Mouse (Mus musculus) olfactory bulb, adult 2 months (tissue): ENCODE results near the gene Fez1. TPM values are rescaled to one million over a fixed set of nuclear protein-coding genes. Genes with fewer than 3 reads are reported as not detected.
A peak's percentile ranks its signal among the peaks of the same experiment; 100 is the strongest.

Experiments used
- H3K27ac ChIP-seq: fragments of 200-500 bp; 2 replicates; pipeline ENCODE4 v1.5.1; 2012; ENCODE audit warnings: low read depth, low read length; ENCODE audit not compliant: insufficient read depth
- H3K4me1 ChIP-seq: fragments of 200-500 bp; 2 replicates; pipeline ENCODE4 v1.6.1; 2012; ENCODE audit warnings: low read length; ENCODE audit not compliant: control insufficient read depth, insufficient read depth
- H3K4me3 ChIP-seq: fragments of 200-500 bp; 2 replicates; pipeline ENCODE4 v1.5.1; 2012; ENCODE audit warnings: mild to moderate bottlenecking, low read depth, low read length, moderate library complexity; ENCODE audit not compliant: insufficient read depth
- CTCF ChIP-seq: fragments of 200-500 bp; IDR thresholded peaks from 2 replicates; pipeline ENCODE4 v1.5.1; 2012; ENCODE audit warnings: low read depth, mild to moderate bottlenecking, low read length, moderate library complexity; ENCODE audit not compliant: insufficient read depth
- POLR2A ChIP-seq: fragments of 200-500 bp; IDR thresholded peaks from 2 replicates; pipeline ENCODE4 v1.6.1; 2012; ENCODE audit warnings: mild to moderate bottlenecking, low read depth, low read length, moderate library complexity; ENCODE audit not compliant: insufficient read depth
- WGBS: fragments of 180-500 bp; shearing (Covaris S2); methylation state at CpG from one replicate; pipeline ENCODE4 v1.1.7; 2018; 5-methylcytosine and 5-hydroxymethylcytosine counted together
- polyA plus RNA-seq: library from polyadenylated mRNA; stranded (reverse); fragments of >200 nt; gene quantifications from 2 replicates; pipeline ENCODE4 v1.2.4, GENCODE M21; 2012; ENCODE audit warnings: low replicate concordance; ENCODE audit not compliant: missing spikeins, insufficient read depth, insufficient read length

Gene Fez1
- polyA plus RNA-seq, 1 experiment, result not detected

DNA sequence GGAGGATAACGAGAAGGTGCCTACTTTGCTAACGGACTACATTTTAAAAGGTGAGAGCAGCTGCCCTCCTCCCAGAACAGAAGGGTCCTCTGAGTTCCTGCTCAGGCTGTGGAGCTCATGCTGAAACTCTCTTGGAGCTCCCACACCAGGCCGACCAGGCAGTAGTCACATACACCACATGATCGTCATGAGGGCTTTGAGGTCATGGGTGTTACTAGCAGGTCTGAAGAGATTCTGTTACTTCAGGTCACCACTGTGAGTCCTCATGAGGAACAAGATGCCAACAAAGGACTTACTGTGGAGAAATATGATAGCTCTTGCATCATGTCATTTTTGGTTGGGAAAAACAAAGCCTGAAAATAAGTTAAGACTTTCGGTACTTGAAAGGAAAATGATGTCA, 54.6 kb downstream of the Fez1 start:
- Histone ChIP-seq H3K4me3 (no peak overlapping the region), H3K4me1 (0 out of 2 replicates have a peak, but pooled peaks cover 2% of the 10 kb centered on the region), H3K27ac (no peak overlapping the region)
- 83% methylated on average over 5 of the region's 5 CpGs for WGBS
- TF ChIP-seq CTCF, result no peak
- no peak for TF ChIP-seq POLR2A

DNA sequence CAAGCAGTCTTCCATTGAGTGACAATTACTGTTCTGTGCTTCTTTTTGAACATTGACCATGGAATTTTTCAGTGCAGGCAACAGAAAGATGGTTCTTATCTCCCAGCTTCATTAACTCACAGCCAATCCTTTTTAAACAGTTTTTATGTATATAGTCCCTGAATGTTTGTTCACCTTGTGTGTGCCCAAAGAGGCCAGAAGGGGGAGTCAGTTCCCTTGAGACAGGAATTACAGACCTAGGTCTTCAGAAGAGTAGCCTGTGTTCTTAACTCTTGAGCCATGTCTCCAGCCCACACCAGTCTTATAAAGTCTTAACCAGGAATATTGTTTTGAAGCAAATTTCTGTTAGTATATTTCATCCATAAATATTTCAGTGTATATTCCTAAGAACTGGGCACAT, 55.1 kb downstream of the Fez1 start:
- Histone ChIP-seq H3K27ac (no peak overlapping the region), H3K4me1 (0 out of 2 replicates have a peak, but pooled peaks cover 2% of the 10 kb centered on the region), H3K4me3 (no peak overlapping the region)
- TF ChIP-seq POLR2A (no peak), CTCF (no peak)

DNA sequence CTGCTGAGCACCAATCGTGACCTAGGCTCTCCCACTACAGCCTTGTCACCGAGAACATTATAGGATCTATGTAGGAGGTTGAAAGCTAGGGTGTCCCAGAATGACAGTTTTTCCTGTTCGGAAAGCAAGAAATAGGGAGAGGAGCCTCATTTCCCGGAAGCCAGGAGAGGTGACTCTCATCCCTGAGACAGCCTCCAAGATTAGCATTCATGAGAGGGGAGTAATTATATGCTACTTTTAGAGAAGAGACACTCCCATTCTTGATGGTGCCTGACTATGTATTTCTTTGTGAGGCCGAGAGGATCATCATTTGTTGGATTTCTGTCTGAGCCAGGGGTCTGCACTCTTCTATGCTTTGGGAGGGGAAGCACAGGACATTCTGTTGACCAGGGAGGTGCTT, 60.0 kb downstream of the Fez1 start:
- H3K27ac ChIP-seq, result peak overlapping the region; percentile 83
- H3K4me3 ChIP-seq, result no peak overlapping the region
- peaks cover 5% of the 10 kb centered on the region; the same call in 1 of the 2 replicates for H3K4me1 ChIP-seq
- 22% methylated on average over 5 of the region's 5 CpGs for WGBS
- TF ChIP-seq CTCF, result no peak
- TF ChIP-seq POLR2A, result no peak

DNA sequence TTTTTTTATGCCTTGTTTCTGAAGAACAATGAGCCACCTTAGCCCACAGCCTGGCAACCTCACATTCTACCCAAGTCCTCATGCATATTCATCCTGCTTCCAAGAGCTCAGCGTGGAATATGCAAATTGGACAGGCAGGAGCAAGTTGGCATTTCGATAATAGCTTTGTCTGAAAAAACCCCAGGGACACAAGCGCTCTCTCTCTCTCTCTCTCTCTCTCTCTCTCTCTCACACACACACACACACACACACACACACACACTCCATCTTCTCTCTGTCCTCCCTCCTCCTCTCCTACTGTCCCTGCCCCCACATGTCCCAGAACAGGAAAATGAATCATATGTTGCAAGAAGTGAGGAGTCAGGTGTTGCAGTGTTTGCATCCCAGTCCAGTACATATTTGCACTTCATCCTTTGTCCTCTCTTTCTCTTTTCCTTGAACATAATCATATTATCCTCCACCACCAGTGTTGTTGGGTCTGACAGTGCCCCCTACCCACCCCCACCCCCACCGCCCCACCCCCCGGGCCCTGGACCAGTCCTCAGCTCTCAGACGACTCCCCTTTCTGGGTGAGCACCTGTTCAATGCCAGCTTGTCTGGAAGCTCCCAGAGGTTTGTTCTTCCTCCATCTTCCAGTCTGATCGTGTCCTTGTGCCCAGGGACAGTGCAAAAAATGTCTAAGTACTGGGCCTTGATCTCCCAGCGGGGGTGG, 60.5 kb downstream of the Fez1 start:
- WGBS, result 28% methylated on average over 8 of the region's 8 CpGs

DNA sequence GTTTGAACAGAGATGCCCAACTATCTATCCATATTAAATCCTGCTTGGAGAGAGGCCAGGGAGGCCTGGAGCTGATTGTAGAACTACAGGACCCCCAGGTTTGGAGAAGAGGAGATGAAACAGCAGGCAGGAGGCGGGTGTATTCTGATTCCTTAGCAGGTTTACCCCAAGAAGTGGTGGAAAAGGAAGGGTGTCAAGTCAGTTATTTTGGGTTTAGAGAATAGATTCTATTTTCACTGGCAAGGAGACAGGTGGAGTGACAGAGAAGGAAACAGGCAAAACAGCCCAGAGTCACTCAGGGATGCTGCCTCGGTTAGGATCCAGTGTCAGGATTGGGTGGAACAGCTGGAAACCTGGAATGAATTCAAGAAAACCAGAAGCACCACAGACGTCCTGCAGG, 61.9 kb downstream of the Fez1 start:
- TF ChIP-seq CTCF, result no peak
- no peak for TF ChIP-seq POLR2A
- WGBS, result 59% methylated on average over 3 of the region's 3 CpGs
- H3K4me1 ChIP-seq, result peaks cover 5% of the 10 kb centered on the region; the same call in 1 of the 2 replicates
- no peak overlapping the region for H3K4me3 ChIP-seq
- H3K27ac ChIP-seq, result no peak overlapping the region

More for the DNA sequence above, 60.5 kb downstream of the Fez1 start:
- peaks cover 5% of the 10 kb centered on the region; the same call in 1 of the 2 replicates for H3K4me1 ChIP-seq
- peak overlapping the region; percentile 83 for H3K27ac ChIP-seq
- H3K4me3 ChIP-seq, result no peak overlapping the region
- TF ChIP-seq CTCF (no peak), POLR2A (no peak)

DNA sequence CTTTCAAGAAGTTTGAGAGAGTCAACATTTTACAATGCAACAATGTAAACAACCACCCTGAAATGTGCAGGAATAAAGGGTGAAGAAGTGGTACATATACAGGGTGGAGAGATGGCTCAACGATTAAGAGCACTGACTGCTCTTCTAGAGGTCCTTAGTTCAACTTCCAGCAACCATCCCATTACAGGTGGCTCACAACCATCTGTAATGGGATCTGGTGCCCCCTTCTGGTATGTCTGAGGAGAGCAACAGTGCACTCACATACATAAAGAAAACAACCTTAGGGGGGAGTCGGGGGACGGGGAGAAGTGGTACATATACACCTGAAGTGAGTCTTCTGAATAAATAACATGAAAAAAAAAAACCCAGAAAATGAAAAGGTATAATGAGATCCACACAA, 63.6 kb downstream of the Fez1 start:
- Histone ChIP-seq H3K4me1 (peaks cover 5% of the 10 kb centered on the region; the same call in 1 of the 2 replicates), H3K27ac (no peak overlapping the region), H3K4me3 (no peak overlapping the region)
- WGBS, result 58% methylated on average over 3 of the region's 3 CpGs
- TF ChIP-seq POLR2A (no peak), CTCF (no peak)

DNA sequence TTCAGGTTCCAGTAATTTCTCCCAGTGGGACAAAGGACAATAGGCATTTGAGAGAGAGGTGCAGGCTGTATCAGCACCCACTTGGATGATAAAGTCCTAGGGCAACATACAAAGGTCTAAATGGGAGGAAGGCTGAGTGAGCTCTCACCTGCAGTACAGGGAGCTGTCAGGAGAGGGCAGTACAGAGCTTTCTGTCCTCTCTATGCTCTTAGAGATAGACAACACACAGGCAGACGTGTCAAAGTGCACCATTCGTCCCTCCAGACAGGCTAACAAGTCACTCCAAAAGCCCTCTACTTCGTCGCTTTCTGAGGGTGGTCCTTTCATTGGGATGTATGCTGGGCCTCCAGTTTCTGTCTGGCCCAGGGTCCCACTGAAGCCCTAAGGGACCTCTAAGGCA, 68.9 kb downstream of the Fez1 start:
- no peak overlapping the region for H3K27ac ChIP-seq
- peaks cover 5% of the 10 kb centered on the region for H3K4me1 ChIP-seq
- TF ChIP-seq POLR2A (no peak), CTCF (0 out of 2 replicates have a peak, but pooled peaks have one; percentile 17)
- 43% methylated on average over 4 of the region's 4 CpGs for WGBS
- H3K4me3 ChIP-seq, result no peak overlapping the region

DNA sequence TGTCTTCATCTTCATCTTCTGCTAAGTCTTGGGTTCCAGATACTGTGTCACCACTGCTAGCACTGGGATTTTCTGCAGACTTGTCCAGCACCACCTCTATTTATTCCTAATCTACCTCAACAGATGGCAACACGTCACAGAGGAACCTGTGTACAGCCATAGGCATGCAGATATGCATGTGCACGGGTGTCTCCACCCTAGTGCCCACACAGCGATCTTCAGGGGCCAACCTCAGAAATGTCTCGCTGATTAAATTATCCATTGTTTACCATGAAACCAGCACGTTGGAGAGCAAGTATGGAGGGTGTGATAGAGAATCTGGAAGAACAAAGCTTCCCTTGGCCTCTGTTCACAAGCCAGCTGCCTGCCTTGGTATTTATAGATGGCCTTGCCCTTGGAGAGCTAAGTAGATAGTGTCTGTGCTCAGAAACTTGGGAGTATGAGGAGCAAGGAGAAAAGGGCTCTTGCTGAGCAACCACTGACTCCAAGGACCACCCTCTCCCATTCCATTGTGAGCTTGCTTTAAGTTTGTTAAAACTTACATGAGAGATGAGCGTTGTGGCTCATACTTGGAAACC, 71.8 kb downstream of the Fez1 start:
- Histone ChIP-seq H3K4me1 (peaks cover 5% of the 10 kb centered on the region), H3K4me3 (no peak overlapping the region), H3K27ac (no peak overlapping the region)
- TF ChIP-seq POLR2A, result no peak
- no peak for TF ChIP-seq CTCF
- whole genome bisulfite sequencing, result 81% methylated on average over 6 of the region's 6 CpGs

DNA sequence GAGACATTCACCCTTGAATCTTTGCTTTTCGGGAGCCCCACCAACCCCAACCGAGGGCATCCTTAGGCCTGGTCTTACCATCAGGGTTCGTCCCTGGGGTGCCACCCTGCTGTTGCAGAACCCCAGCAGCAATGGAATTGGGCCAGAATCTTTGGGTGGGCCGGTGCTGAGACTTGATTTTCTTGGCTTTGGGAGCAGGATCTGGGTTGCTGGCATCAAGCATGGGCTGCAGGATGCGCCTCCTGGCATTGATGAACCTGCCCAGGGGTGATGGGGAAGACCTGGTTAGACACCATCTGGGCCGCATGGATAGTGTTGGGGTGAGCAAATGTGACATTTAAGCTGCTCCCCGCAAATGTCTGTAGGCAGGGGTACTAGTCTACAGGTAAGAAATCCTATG, 72.6 kb downstream of the Fez1 start:
- Histone ChIP-seq H3K27ac (no peak overlapping the region), H3K4me1 (peaks cover 5% of the 10 kb centered on the region), H3K4me3 (no peak overlapping the region)
- TF ChIP-seq CTCF (no peak), POLR2A (no peak)
- WGBS, result 83% methylated on average over 7 of the region's 7 CpGs
